Mouse (Mus musculus) lung, embryonic 14.5 days (tissue): ENCODE measurements at regions not wholly inside any gene's neighbourhood (a gene's known extent, or its start where the extent isn't known, plus 50 kb on each side); places are given as distances from the start of the nearest gene placed in this dataset.

Experiments used
- ATAC-seq: fragments of 200-750 bp; cut with Nextera tagmentation; 2 replicates; pipeline ENCODE4 v1.8.0; 2017; ENCODE audit warnings: mild to moderate bottlenecking, moderate TSS enrichment, moderate library complexity; ENCODE audit not compliant: insufficient read depth
- DNase-seq: peaks from one replicate; pipeline ENCODE4 v3.0.0-alpha.2; 2015
- H3K27ac ChIP-seq: fragments of 300-500 bp; sonication (generic); 2 replicates; pipeline ENCODE4 v1.5.1; 2014; ENCODE audit warnings: low read depth, mild to moderate bottlenecking, moderate library complexity
- H3K27me3 ChIP-seq: fragments of 300-500 bp; sonication (generic); 2 replicates; pipeline ENCODE4 v1.6.1; 2014; ENCODE audit warnings: low read length, control low read depth; ENCODE audit not compliant: insufficient read depth
- H3K36me3 ChIP-seq: fragments of 300-500 bp; sonication (generic); 2 replicates; pipeline ENCODE4 v1.6.1; 2014; ENCODE audit warnings: control low read depth; ENCODE audit not compliant: insufficient read depth
- H3K4me1 ChIP-seq: fragments of 300-500 bp; sonication (generic); 2 replicates; pipeline ENCODE4 v1.6.1; 2014; ENCODE audit warnings: antibody characterized with exemption, control low read depth; ENCODE audit not compliant: insufficient read depth
- H3K4me2 ChIP-seq: fragments of 300-500 bp; sonication (generic); 2 replicates; pipeline ENCODE4 v1.6.1; 2014; ENCODE audit warnings: mild to moderate bottlenecking
- H3K4me3 ChIP-seq: fragments of 300-500 bp; sonication (generic); 2 replicates; pipeline ENCODE4 v1.5.1; 2014; ENCODE audit warnings: low read depth, low read length
- H3K9ac ChIP-seq: fragments of 300-500 bp; sonication (generic); 2 replicates; pipeline ENCODE4 v1.6.1; 2014
- H3K9me3 ChIP-seq: fragments of 300-500 bp; sonication (generic); 2 replicates; pipeline ENCODE4 v1.6.1; 2016; ENCODE audit warnings: low read depth, low read length, control low read depth
- CTCF ChIP-seq: IDR thresholded peaks from 2 replicates; pipeline ENCODE4 v1.5.1; 2016; ENCODE audit warnings: antibody characterized with exemption, low read depth
- WGBS: fragments of 180-500 bp; shearing (Covaris S2); extraction: QIAGEN DNeasy Blood & Tissue Kit; methylation state at CpG from one replicate; pipeline ENCODE4 v1.1.7; 2014; 5-methylcytosine and 5-hydroxymethylcytosine counted together

- H3K36me3 ChIP-seq: no peaks in the 10 kb centered on the region
- ATAC-seq: no peak
- H3K4me3 ChIP-seq: no peak overlapping the region
- no peaks in the 10 kb centered on the region for H3K9me3 ChIP-seq
- DNase-seq: no peak
- no peak overlapping the region for H3K4me2 ChIP-seq
- no peak overlapping the region for H3K27ac ChIP-seq
- H3K4me1 ChIP-seq: 0 out of 2 replicates have a peak, but pooled peaks cover 11% of the 10 kb centered on the region
- no peak for TF ChIP-seq CTCF
- H3K27me3 ChIP-seq: no peaks in the 10 kb centered on the region
- H3K9ac ChIP-seq: no peak overlapping the region
- WGBS: 75% methylated on average over 3 of the region's 3 CpGs
Measured at GRCm38 (mm10) chr13:44421426-44421825, 307.8 kb upstream of the Jarid2 start.

DNA sequence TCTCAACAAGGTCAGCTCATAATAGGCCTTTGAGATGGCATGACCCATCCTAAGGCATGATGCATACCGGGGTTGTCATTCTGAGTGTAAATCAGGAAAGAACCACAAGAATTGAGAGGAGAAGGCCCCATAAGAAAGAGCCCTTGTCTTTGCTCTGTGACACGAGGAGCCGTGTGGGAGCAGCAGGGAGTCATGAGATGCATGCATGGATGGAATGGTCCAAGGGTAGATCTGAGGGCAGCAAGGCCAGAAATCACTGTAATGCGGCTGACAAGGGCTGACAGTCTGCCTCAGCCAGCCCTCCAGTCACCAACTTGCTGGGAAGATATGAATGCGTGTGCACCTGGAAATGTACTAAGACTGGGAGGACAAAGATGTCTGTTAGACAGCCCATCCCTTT lies 307.4 kb upstream of the Jarid2 start:
- no peak overlapping the region for H3K4me2 ChIP-seq

GRCm38 (mm10) chr13:44430492-44430891 lies 298.8 kb upstream of the Jarid2 start:
- WGBS: 85% methylated on average over 8 of the region's 8 CpGs
- H3K4me1 ChIP-seq: no peaks in the 10 kb centered on the region
- no peak overlapping the region for H3K9ac ChIP-seq
- DNase-seq (no peak), ATAC-seq (no peak)
- no peak overlapping the region for H3K27ac ChIP-seq
- H3K9me3 ChIP-seq: no peaks in the 10 kb centered on the region
- TF ChIP-seq CTCF: no peak
- no peak overlapping the region for H3K4me3 ChIP-seq
- no peaks in the 10 kb centered on the region for H3K36me3 ChIP-seq
- H3K4me2 ChIP-seq: no peak overlapping the region
- H3K27me3 ChIP-seq: no peaks in the 10 kb centered on the region

More for the DNA sequence above, 307.4 kb upstream of the Jarid2 start:
- TF ChIP-seq CTCF: no peak
- Histone ChIP-seq H3K27me3 (no peaks in the 10 kb centered on the region), H3K9me3 (no peaks in the 10 kb centered on the region), H3K36me3 (no peaks in the 10 kb centered on the region), H3K9ac (no peak overlapping the region), H3K4me3 (no peak overlapping the region), H3K27ac (no peak overlapping the region), H3K4me1 (0 out of 2 replicates have a peak, but pooled peaks cover 10% of the 10 kb centered on the region)
- ATAC-seq: no peak
- WGBS: 77% methylated on average over 5 of the region's 5 CpGs
- no peak for DNase-seq

GRCm38 (mm10) chr13:44437709-44438108 lies 291.6 kb upstream of the Jarid2 start:
- 56% methylated on average over 1 of the region's 1 CpGs for WGBS
- Histone ChIP-seq H3K36me3 (no peaks in the 10 kb centered on the region), H3K27me3 (no peaks in the 10 kb centered on the region), H3K27ac (no peak overlapping the region), H3K9me3 (no peaks in the 10 kb centered on the region; the same call in 1 of the 2 replicates), H3K4me2 (no peak overlapping the region), H3K4me1 (no peaks in the 10 kb centered on the region), H3K9ac (no peak overlapping the region), H3K4me3 (no peak overlapping the region)
- ATAC-seq: no peak
- no peak for DNase-seq
- no peak for TF ChIP-seq CTCF

- Histone ChIP-seq H3K27ac (no peak overlapping the region), H3K4me2 (no peak overlapping the region), H3K36me3 (no peaks in the 10 kb centered on the region), H3K9me3 (no peaks in the 10 kb centered on the region; the same call in 1 of the 2 replicates), H3K9ac (no peak overlapping the region), H3K4me1 (no peaks in the 10 kb centered on the region), H3K4me3 (no peak overlapping the region), H3K27me3 (no peaks in the 10 kb centered on the region)
- no peak for TF ChIP-seq CTCF
- DNase-seq: no peak
- no peak for ATAC-seq
- WGBS: 87% methylated on average over 3 of the region's 3 CpGs
Measured at GRCm38 (mm10) chr13:44441061-44441460, 288.2 kb upstream of the Jarid2 start.

DNA sequence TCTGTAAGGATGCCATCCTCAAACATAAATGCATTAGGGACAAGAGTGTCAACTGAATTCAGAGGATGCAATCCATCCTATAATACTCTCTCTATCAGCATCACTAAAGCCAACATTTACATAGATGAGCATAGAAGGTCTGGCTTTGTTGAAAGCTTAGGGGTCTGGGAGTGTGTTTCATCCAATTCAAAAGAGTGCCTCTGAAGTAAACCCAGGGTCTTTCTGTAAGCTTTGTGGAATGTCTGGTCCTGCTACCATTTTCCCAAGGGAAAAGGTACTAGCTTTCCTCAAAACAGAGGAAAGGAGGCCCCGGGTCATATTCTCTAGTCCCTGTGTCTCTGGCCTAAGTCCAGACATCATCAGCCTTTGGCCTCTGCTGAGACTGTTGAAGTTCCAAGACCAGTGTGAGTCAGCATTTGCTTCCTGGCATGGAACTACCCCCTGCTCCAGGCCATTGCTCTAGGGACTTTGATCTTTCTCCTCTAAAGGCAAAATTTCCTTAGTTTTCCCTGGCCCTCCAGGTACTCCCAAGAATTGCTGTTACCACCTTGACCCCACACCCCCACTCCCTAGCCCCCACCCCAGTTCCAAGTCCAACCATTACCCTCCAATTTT lies 280.0 kb upstream of the Jarid2 start:
- H3K27me3 ChIP-seq: no peaks in the 10 kb centered on the region
- no peak for TF ChIP-seq CTCF
- 58% methylated on average over 1 of the region's 1 CpGs for WGBS
- H3K36me3 ChIP-seq: no peaks in the 10 kb centered on the region
- no peak overlapping the region for H3K27ac ChIP-seq
- H3K4me2 ChIP-seq: no peak overlapping the region
- H3K4me3 ChIP-seq: no peak overlapping the region
- no peaks in the 10 kb centered on the region for H3K4me1 ChIP-seq
- no peak overlapping the region for H3K9ac ChIP-seq
- ATAC-seq: no peak
- no peaks in the 10 kb centered on the region; the same call in 1 of the 2 replicates for H3K9me3 ChIP-seq
- DNase-seq: peak; percentile 22

GRCm38 (mm10) chr13:44451224-44451623 lies 278.1 kb upstream of the Jarid2 start:
- Histone ChIP-seq H3K9me3 (no peaks in the 10 kb centered on the region; the same call in 1 of the 2 replicates), H3K9ac (no peak overlapping the region), H3K36me3 (no peaks in the 10 kb centered on the region), H3K4me1 (no peaks in the 10 kb centered on the region), H3K4me3 (no peak overlapping the region), H3K4me2 (no peak overlapping the region), H3K27me3 (no peaks in the 10 kb centered on the region), H3K27ac (no peak overlapping the region)
- 84% methylated on average over 5 of the region's 5 CpGs for WGBS
- no peak for DNase-seq
- no peak for ATAC-seq
- no peak for TF ChIP-seq CTCF
